Mouse (Mus musculus): ENCODE measurements at regions not wholly inside any gene's neighbourhood (a gene's known extent, or its start where the extent isn't known, plus 50 kb on each side); places are given as distances from the start of the nearest gene placed in this dataset.

GRCm38 (mm10) chr4:40354456-40354855 is 75.2 kb upstream of the Ndufb6 start:
- no peak for TF ChIP-seq CTCF (IDR thresholded peaks at IDR 0.05; ENCODE audit: extremely low read depth, insufficient read depth, low read length)
- TF ChIP-seq POLR2A (IDR thresholded peaks at IDR 0.05; ENCODE audit: extremely low read depth, insufficient read depth, low read length), result no peak

Measured in cortical plate, adult 2 months (tissue).